Mouse (Mus musculus): Measurements from ENCODE around the gene Dpp3.
"Not testable (repeated sequence)": the region's sequence is repeated elsewhere in the genome, so short reads cannot be mapped to it uniquely, and the experiment has no call there.

The Dpp3 gene

DNA sequence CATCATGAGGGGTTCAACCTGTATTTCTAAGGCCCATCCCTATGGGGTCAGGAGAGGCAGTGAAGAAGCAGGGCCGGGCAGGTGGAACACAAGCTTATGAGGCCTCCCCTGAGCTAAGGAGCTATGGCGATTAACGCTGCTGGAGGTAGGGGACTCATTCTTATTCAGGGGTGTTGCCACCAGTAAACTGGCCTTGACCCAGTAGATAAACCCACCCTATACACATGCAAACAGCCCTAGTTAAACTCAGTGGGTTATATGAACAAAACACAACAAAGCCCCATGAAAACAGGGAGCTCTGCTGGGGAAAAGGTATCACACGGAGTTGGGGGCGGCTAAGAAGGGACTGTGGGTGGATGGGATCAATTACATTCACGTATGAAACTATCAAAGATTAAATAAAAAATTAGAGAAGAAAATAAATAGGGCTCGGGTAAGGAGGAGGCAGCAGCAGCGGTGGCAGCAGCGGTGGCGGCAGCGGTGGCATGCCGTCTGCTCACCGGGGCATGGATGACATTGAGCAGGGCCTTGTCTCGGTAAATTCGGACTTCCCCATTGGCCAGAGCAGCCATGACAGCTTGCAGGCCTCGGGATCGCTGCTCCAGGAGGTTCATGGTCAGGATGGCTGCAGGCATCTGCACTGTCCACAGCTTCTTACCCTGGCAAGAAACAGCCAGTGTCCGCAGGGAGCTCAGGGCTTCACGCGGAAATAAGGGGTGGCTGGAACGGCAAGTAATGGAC is 31.1 kb downstream of the Dpp3 start:
- no peak for DNase-seq (ENCODE audit: extremely low read depth, insufficient read length, low spot score)

DNA sequence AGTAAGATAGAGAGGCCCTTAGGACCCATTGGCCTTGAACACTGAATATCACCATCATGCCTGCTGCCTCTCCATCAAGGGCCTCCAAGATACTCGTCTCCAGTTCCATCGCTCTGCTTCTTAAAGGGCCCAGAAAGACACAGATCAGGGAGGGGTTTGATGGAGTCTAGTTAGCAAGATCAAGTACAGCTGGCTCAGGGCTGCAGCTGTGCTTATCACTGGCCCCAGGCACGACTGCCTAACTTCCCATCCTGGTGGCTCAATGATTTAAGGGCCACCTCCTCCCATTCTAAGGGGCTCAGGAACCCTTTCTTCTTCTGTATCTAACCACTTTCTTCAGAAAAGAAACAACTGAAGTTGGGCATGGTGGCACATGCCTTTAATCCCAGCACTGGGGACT is 36.3 kb downstream of the Dpp3 start:
- DNase-seq (ENCODE audit: extremely low read depth, insufficient read length, low spot score): no peak

DNA sequence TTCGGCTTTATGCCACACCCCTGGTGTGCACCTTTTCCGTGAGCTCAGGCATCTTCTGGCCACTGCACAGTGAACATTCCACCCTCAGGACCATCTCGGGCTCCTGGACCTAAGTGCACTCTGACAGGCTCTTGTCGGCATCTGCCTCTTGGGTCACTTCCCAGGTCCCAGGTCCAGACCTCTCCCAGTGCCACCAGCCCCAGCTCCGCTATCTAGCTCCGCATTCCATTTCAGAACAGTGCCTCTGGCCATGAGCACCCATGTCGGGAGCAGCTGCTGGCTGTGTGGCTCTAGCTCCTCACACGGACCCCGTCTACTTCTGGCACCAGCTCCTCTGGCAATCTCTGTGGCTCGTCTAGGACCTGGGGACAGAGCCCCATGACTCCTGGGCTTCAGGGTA is 38.3 kb downstream of the Dpp3 start:
- DNase-seq (ENCODE audit: extremely low read depth, insufficient read length, low spot score): no peak

DNA sequence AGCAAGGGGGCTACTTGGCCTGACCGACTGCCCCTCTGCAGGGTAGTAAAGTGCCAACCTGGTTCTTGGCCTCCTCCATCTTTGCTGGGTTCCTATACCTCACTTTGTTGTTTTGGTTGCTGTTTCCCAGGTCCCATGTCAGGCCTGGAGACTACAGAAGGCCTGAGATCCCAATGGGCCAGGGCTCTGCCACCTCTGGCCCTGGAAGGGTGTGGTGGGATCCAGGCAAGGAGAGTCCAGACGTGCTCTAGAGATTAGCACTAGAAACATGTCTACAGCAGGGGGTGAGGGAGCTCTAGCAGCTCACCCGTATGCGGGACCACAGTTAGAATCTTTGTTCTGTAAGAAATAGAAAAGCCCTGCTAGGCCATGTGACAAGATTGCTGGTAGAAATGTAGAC is 44.1 kb downstream of the Dpp3 start:
- DNase-seq (ENCODE audit: extremely low read depth, insufficient read length, low spot score): no peak

DNA sequence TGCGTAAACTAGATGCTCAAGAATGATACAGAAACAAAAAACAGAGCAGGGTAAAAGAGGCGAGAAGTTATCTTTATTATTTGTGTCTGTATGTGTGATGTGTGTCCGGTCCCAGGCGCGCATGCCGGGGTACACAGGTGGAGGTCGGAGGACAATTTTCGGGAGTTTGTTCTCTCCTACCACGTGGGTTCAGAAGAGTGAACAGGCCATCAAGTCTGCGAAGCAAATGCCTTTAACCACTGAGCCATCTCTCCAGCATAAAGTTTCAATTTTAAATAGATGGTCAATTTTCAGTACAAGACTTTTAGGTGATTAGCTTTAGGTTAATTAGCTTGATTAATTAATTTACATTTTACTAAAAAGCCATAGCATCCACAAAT is 48.8 kb downstream of the Dpp3 start:
- DNase-seq (ENCODE audit: extremely low read depth, insufficient read length, low spot score): no peak

DNA sequence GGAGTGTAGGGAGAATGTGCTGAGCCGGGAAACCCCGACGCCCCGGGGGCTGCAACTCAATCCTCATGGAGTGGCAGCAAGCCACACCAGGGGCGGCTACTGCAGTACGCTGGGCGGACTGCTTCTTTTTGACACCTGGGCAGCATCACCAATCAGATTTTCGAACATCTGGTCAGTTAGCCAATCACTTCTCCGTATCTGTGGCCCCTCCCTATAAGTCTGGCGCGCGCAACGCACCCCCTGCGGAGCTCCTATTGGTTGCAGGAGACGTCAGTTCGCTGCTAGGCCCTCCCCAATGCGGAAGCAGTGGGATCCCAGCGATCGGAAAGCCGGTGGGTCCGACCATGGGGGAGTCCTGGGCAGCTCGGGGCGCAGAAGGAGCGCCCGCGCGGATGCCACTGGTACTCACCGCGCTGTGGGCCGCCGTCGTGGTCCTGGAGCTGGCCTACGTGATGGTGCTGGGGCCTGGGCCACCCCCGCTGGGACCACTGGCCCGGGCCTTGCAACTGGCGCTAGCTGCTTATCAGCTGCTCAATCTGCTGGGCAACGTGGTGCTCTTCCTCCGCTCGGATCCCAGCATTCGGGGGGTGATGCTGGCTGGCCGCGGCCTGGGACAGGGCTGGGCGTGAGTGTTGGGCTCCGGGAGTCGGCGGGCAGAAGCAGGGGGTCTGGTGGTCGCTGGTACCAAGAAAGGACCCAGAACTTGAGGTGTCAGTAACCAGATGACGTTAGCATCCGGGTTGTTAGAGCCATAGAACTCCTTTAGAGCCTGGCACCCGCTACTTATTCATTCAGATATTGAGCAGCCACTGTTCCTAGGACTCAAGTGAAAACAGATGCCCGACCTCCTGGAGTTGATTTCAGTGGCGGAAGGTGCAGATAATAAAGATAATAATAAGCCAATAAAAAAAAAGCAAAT is 49.4 kb downstream of the Dpp3 start, which contains the start of gene Zdhhc24:
TSS of gene Zdhhc24 (plus strand) at position 264 of the 919 bp plus-strand sequence.
- DNase-seq (ENCODE audit: extremely low read depth, insufficient read length, low spot score): peak; percentile 91

DNA sequence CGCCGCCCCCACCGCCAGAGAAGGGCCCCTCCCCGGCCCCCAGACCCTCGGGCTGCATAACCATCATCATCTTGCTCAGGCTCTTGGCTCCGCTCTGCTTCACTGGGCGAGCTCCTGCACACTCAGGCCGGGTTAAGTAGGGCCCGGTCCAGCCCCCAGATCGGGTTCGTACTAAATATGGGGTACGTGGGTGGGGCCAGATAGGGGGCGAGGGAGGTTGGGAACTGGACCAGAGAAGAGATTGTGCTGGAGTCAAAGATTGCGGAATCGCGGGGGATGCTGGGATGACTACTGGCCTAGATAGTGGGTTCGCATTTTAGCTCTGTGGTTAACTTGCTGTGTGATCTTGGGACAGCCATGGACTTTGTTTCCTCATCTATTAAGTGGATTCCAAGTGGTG is 50.3 kb downstream of the Dpp3 start, which contains the start of gene Actn3:
TSS of gene Actn3 (minus strand) at position 125 of the 400 bp plus-strand sequence.
- DNase-seq (ENCODE audit: extremely low read depth, insufficient read length, low spot score): no peak

DNA sequence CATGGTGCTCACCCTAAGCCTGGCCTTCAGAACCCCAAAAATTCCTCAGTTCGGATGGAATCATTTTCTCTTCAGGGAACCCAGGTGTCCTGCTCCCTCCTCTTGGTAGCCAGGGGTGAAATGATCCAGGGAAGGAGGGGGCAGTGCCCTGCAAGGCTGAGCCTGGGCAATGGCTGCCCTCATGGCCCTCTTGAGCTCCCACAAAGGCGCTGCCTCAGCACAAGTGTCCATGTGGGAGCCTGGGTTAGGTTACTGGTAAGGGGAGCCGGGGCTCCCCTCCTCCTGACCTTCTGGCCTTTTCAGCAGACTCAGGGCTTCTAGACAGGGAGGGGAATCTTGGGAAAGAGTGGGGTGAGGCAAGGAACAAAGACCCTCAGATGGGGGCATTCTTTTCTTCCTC is 51.3 kb downstream of the Dpp3 start:
- DNase-seq (ENCODE audit: extremely low read depth, insufficient read length, low spot score): no peak

DNA sequence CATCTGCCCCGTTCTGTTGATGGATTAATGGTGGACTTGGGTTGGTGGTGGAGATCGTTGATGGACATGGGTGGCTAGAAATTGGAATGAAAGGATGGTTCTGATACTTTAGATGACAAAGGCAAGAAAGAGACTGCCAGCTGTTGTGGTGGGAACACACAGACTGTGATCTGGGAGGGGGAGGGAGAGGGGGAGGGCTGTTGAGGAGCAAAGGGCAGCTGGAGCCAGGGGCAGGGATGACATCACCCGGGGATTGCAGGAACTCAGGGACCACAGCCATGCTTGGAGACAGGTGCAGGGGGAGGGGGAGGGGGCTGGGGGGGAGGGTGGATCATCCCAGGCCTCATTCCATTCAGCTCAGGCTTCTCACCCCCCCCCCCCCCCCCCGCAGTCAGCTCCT is 51.8 kb downstream of the Dpp3 start:
- DNase-seq (ENCODE audit: extremely low read depth, insufficient read length, low spot score): no peak

DNA sequence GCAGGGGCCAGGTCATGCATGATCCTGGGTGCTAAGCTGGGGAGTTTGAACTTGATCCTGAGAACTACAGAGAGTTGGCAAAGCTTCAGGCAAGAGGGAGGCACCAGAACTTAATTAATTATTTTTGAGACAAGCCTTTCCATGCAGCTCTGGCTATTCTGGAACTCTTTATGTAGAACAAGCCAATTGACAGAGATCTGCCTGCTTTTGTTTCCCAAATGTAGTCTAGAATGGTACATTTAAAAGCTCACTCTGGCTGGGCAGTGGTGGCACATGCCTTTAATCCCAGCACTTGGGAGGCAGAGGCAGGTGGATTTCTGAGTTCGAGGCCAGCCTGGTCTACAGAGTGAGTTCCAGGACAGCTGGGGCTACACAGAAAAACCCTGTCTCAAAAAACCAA is 53.5 kb downstream of the Dpp3 start:
- not testable (repeated sequence) for DNase-seq (ENCODE audit: extremely low read depth, insufficient read length, low spot score)

DNA sequence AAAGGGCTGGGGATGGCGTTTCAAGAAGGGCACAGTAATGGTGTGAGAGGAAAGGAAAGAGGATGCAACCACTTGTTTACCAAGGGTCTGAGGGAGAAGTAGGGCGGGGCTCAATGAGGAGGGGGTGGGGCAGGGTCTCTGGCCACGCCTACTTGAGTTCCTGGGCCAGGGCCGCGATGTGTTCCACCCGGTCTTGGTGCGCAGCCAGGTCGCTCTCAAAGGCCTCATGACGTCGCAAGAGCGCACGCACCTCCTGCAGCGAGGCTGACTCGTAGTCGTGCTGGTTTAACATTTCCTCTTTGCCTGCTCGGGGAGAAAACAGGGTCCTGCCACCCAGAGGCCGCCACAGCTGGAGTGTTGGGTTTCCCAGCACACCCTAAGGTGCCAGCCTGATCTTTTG is 62.9 kb downstream of the Dpp3 start:
- no peak for DNase-seq (ENCODE audit: extremely low read depth, insufficient read length, low spot score)

DNA sequence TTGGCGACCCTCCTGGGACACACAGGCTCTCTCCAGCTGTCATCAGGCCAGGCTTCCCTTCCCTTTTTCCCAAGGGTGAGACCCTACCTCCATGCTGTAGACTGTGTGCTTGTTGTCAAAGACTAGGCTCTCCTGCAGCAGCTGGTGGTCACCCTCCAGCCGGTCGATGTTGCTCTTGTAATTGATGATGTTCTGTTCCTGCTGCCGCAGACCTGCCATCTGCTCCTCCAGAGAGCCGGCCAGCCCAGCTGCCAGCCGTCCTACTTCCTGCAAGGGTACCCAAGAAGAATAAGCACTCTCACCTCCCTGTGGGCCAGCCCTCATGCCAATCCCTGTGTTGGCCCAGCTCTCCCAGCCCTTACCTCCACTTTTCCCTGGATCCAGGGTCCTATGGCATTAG is 65.0 kb downstream of the Dpp3 start:
- DNase-seq (ENCODE audit: extremely low read depth, insufficient read length, low spot score): no peak

DNA sequence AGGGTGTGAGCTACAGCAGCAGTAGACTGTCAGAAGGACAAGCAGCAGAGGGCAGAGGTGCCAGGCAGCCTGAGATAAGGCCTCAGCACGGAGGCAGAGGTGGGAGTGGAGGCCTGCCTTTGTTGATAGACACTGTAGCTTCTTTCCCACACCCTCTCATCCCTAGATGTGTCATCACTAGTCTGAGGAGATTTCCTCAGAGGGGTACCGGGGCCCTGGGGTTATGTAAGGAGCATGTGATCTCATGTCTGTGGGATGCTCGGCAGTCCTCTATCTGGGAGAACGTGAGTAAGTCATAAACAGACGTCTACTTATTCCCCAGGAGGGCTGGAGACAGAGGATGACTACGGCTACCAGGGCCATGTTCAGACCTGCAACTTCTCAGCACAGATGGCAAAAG is 69.0 kb downstream of the Dpp3 start:
- DNase-seq (ENCODE audit: extremely low read depth, insufficient read length, low spot score): no peak
